Mouse (Mus musculus) heart, adult 2 months (tissue): ENCODE measurements around the gene Trpv2.

Source experiments
- CTCF ChIP-seq: fragments of 200-600 bp; IDR thresholded peaks from 2 replicates; pipeline ENCODE4 v1.8.1; 2022; ENCODE audit warnings: antibody characterized with exemption, mild to moderate bottlenecking, moderate library complexity
- POLR2A ChIP-seq: fragments of 200-500 bp; IDR thresholded peaks from 2 replicates; pipeline ENCODE4 v1.6.1; 2011; ENCODE audit warnings: mild to moderate bottlenecking, low read depth, low read length, control low read depth; ENCODE audit not compliant: insufficient read depth

- TF ChIP-seq POLR2A (no peak), CTCF (no peak)
Observed at GRCm38 (mm10) chr11:62647661-62648590, 73.6 kb downstream of the Trpv2 start, which contains the start of gene Lrrc75a.
